Mouse (Mus musculus): ENCODE measurements around the gene Igfbp6.
"Not testable (repeated sequence)": the region's sequence is repeated elsewhere in the genome, so short reads cannot be mapped to it uniquely, and the experiment has no call there.

Igfbp6 gene

DNA sequence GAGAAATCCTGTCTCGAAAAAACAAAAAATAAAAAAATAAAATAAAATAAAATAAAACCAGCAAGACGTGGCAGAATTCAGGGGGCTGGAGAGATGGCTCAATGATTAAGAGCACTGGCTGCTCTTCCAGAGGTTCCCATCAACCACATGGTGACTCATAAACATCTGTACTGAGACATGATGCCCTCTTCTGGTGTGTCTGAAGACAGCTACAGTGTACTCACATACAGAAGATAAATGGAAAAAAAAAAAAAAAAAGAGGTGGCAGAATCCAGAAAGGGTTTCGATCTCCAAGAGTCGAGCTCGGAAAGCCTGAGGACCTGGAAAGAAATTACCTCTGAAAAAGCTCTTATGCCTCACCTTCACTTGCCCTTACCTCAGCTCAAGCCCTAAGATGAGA lies 3.0 kb upstream of the Igfbp6 start:
- DNase-seq (ENCODE audit: low spot score) = no peak

DNA sequence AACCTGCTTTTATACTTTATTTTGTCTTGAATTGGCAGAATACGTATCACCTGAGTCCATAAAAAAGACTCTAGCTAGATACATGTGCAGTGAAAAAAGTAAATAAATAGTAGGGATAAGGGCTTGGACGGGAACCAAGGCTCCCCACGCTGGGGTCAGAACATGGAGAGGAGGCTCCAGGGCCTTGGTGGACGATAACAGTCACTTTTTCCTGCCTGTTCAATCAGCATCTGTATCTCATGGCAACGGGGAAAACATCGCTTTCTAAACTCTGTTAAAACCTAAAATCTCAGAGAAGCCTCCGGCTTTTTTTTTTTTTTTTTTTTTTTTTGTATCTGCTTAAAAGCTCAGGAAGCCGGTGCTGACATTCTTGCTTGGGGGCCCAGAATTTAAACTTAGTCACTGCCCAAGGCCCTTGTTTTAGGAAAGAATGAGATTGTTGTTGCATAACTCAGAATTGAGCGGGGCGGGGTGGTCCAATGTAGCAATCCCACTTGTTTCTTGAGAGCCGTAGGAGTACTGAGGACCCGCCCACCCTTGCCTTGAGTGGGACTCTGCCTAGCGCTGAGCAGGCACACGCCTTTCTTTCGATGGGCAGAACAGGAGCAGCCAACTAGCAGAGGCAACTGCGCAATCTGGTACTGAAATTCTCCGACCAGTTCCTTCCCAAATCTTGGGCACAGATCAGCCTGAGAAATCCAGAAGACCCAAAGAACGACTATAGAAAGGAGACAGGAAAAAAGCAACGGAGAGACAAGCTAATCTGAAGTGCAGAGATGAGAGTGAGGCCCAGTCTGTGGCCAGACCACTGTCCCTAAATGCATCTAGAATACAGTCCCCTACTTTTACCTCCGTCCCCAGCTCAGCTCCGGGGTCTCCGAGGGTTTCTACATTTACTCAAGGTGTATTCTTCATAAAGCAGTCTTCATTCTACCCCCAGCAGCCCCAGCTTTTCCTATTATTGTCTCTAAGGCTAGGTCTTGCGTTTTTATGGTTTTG lies 949 bp upstream of the Igfbp6 start:
- no peak for DNase-seq (ENCODE audit: low spot score)

DNA sequence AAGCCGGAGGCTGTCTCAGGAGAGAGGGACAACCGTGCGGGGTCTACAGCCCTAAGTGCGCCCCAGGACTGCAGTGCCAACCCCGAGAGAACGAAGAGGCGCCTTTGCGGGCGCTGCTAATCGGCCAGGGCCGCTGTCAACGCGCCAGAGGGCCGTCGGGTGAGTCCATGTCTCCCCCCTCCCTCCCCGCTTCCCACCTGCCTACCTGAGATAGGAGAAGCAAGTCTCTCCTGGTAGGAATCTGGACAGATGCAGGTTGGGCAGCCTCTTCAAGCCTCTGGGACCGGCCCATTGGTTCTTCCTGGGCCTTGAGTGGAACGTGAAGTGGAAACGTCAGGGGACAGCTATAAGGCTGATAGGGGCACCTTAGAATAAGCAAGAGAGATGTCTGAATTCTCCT lies 564 bp downstream of the Igfbp6 start:
- DNase-seq (ENCODE audit: low spot score) = no peak

DNA sequence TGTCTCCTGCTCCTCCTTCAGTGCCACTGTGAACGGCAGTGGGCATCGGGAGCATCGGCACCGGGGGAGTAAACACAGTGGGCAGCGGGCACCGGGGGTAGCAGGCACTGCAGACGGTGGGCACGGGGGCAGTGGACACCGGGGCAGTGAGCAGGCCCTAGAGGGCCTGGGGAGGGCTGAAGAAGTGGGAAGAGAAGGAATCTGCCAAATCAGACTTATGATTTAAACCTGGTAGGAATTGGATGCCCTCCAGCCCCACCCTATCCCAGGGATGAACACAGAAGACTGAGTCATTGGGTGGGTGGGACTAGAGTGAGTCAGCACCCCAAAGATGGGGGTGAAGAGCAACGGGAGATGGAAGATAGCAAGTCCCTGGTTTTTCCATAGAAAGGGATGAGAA lies 1.2 kb downstream of the Igfbp6 start:
- no peak for DNase-seq (ENCODE audit: low spot score)

DNA sequence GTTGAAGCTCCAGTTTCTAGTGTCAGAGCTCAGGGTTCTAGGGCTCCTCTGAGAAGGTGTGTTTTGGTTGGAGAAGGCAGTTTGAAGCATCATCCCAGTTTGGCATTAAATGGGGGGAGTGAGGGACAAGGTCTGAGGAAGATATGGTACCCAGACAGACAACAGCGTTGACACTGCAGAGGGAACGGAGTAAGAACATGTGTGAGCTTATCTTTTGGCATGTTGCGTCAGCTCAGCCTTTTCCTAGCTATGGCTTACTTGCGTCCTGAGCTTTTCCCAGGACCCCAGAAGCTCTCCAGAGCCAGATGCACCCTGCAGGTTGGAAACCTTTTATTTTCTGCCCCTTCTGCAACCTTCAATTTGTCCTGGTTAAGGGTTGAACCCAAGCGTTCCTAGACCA lies 1.9 kb downstream of the Igfbp6 start:
- no peak for DNase-seq (ENCODE audit: low spot score)

DNA sequence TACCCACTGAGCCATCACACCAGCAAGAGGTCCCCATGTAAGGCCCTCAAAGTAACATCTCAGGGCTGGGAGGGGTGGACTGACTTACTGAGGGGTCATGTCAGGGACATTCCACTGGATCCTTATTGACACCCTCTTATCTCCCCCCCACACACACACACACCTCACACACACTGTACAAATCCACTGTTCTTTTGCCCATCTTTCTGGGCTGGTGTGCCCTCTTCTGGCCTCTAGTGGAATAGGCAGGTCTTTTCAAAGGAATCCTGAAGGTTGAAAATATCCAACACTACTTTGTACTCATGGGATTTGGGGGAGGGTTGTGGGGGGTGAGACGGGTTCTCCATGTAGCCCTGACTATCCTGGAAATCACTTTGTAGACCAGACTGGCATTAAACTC lies 2.7 kb downstream of the Igfbp6 start:
- peak; percentile 41 for DNase-seq (ENCODE audit: low spot score)

DNA sequence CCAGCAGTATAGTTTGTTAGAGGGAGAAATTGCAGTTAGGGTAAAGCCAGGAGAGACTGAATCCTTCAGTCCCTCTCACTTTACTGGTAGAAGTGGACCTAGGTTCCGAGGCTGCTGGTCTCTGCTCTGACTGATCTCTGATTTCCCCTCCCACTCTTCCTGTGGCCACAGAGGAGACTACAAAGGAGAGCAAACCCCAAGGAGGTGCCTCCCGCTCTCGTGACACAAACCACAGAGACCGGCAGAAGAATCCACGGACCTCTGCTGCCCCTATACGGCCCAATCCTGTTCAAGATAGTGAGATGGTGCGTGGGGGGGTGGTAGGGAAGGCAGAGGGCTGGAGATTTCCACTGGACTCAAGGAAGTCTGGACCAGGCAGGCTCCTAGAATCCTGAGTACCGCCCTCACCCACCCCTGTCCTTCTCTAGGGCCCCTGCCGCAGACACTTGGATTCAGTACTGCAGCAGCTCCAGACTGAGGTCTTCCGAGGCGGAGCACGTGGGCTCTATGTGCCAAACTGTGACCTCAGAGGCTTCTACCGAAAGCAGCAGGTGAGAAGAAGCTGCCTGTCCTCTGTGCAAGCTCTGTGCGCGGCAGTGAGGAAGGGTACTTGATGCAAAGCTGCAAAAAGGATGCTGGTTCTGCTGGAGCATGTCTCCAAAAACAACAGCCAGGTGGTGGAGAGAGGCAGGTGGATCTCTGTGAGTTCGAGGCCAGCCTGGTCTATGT lies 3.7 kb downstream of the Igfbp6 start:
- peak; percentile 17 for DNase-seq (ENCODE audit: low spot score)

DNA sequence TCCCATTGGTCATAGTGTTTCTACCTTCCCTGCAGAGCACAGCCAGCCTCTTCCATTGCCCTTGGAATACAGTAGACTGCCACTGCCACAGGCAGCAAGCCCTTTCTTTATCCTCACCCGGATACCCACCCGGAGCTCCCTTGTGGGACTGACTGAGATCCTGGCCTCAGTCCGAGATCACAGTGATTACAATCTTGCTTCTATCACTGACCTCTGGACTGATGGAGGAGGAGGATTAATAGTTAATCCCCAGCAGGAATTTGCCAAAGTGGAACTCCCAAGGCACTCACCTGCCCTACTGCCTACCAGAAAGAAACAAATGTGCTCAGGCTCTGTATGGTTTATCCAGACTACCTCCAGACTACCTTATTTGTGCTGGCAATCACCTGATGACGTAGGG lies 5.4 kb downstream of the Igfbp6 start:
- no peak for DNase-seq (ENCODE audit: low spot score)

DNA sequence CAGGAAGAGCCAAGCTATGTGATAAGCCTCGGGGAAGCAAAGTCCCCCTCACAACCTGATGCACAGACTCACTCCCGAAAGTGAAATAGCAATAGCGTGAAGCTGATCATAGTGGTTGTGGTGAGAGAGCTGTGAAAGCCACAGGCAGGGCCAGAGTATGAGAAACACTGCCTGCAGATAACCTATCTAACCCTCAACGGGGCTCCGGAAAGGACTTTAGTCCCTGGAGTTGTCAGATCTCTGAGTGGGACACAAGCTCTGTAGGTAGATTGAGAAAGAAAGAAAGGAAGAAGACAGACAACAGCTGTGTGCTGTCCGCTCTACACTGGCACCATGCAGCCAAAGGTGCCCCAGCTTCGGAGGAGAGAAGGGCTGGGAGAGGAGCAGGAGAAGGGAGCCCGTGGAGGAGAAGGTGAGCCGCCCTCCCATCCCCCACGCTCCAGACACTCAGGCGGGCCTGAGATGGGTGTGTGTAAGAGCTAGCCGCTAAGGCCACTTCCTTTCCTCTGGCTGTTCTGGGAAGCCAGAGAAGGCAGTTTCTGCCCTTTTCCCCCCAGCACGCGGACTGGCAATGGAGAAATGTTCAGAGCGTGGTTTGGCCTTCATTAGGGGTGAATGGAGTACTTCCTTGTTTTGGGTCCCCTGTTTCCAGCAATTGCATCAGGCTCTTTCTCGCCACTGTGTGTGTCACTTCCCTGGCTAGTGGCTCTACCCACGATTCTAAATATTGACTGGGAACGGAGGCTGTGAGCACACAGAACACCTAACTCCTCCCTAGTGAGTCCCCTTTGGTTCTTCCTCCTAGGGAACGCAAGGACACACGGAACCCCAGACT lies 6.4 kb downstream of the Igfbp6 start, which contains the start of gene Soat2:
Gene Soat2, plus strand, starts transcription at position 226 of the 835 bp plus-strand sequence.
- peak; percentile 49 for DNase-seq (ENCODE audit: low spot score)

DNA sequence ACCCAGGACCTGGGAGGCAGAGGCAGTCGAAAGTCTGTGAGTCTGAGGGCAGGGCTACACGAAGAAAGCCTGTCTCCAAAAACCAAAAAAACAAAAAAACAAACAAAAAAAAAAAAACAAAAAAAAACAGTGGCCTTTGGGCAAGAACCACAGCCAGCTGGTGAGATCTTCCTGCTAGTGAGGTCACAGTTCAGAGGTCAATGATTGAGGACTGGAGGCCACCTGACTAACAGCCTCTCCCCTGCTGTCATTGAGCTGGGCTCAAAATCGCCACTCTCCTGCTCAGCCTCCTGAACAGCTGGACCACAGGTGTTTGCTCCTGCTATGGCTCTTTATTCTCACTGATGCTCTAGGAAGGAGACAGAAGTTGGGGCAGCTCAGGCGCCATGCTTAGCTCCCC lies 8.5 kb downstream of the Igfbp6 start:
- no peak for DNase-seq (ENCODE audit: low spot score)

DNA sequence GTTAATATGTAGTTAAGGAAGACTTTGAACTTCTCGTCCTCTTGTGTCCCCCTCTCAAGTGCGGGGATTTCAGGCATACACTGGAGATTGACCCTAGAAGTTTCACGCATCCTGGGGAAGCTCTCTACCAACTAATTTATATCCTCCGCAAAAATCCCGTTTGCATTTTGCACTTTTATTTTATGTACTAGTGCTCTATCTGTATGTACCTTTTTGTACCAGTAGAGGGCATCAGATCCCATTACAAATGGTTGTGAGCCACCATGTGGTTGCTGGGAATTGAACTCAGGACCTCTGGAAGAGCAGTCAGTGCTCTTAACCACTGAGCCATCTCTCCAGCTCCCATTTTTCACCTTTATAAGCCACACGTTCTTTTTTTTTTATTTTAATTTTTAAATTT lies 10.8 kb downstream of the Igfbp6 start:
- DNase-seq (ENCODE audit: low spot score) = not testable (repeated sequence)

DNA sequence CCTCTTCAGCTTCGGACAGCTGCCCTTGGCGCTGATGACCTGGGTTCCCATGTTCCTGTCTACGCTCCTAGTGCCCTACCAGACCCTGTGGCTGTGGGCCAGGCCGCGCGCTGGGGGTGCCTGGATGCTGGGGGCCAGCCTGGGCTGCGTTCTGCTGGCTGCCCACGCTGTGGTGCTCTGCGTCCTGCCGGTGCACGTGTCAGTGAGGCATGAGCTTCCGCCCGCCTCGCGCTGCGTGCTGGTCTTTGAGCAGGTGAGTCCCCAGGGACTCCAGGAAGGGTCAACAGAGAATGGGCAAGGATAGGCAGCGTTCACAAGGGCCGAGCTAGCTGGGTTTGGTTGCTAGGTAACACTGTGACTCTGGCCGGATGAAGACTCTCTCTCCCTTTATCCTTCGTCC lies 12.7 kb downstream of the Igfbp6 start:
- DNase-seq (ENCODE audit: low spot score) = no peak

DNA sequence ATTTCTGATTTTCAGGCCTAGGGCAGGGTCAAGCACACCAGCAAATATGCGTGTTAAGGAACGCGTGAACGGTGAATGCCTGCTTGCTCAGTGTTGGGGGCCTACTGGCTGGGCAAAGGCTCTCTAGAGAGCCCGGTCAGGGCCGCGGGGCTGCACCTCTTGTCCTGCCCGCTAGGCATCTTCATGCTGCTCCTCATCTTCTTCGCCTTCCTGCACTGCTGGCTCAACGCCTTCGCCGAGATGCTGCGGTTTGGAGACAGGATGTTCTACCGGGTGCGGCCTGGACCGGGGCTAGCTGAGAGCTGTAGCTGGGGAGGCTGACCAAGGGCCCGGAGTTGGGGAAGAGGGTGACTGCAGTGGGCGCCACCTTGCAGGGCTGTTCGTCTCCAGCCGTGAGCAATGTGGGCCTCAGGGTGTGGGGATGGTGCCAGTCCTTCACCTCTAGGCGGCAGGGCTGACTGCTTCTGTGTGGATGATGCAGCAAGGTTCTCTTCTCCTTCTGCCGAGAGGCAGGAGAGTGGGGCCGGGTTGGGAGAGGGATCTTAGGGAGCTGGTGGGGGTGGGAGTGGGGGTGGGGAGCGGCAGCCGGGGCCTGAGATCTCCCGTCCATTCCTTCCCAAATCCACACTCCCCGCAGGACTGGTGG lies 16.4 kb downstream of the Igfbp6 start:
- peak; percentile 27 for DNase-seq (ENCODE audit: low spot score)

DNA sequence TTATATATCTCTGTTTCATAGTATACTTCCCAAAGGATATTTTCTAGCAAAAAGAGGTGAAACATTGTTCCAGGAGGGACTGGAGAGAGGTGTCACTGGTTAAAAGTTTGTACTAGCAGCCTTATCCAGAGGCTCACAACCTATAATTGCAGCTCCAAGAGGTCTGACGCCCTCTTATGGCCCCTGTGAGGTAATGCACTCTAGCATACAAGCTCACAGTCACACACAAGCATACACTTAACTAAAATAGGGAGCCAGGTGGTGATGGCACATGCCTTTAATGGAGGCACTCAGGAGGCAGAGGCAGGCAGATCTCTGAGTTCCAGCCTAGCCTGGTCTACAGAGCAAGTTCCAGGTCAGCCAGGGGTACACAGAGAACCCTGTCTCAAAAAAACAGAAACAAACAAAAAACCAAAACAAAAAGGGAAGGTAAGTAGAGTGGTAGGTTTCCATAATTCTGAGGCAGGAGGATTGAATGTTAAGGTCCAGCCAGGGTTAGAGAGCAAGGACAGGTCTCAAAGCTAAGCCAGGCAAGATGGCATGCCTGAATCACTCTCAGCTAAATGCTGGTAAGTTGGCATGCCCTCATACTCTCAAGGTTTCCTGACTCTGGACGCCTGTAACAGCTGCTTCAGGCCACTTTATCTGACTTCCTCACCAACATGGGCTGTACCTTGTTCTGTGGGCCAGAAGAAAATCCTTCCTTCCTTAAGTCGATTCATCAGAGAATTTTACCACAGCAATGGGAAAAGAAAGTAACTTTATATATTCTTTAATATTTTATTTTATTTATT lies 19.9 kb downstream of the Igfbp6 start:
- DNase-seq (ENCODE audit: low spot score) = no peak

DNA sequence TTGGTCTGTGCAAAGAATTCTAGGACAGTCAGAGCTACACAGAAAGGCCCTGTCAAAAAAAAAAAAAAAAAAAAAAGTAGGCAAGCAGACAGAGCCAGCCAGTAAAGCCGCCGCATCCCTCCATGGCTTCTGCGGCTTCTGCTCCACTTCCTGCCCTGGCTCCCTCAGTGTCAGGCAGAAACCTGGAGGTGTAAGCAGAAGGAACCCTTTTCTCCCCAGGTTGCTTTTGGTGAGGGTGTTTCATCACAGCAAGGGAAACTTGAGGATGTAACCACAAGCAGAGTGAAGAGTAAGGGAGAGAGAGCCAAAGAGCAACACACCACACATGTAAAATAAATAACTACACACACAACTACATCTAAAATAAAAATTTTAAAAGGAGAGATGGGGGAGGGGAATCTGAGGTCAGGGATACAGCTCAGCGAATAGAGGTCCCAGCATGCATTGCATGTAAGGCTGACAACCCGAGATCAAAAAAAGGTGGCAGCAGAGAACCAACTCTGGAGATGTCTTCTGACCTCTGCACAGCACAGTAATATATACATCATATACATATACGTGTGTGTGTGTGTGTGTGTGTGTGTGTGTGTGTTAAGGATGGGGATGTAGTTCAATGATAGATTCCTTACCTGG lies 21.4 kb downstream of the Igfbp6 start:
- DNase-seq (ENCODE audit: low spot score) = peak; percentile 40

DNA sequence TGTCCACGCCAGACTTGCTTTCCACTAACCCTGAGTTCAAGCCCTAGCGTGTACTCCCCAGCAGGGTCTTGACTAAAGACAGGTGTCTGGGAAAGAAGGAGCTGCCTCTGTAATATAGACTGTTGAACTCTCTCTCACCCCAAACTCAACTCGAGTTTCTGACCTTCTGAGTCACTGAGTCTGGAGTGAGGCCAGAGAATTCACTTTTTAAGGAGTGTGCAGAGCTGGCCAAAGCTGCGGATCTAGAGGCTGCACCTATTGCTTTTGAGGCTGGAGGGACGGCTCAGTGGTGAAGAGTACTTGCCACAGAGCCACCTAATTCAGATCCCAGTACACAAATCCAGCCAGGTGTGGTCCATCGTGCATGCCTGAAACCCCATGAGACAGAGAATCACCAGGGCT lies 23.5 kb downstream of the Igfbp6 start:
- DNase-seq (ENCODE audit: low spot score) = no peak

DNA sequence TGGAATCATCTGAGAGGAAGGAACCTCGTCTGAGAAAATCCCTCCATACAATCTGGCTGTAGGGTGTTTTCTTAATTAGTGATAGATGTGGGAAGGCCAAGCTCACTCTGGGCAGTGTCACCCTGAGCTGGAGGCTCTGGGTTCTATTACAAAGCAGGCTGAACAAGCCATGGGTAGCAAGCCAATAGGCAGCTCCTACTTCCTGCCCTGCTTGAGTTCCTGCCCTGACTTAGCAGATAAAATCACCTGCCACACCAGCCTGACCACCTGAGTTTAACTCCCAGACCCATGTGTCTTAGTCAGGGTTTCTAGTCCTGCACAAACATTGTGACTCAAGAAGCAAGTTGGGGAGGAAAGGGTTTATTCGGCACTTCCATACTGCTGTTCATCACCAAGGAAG lies 24.9 kb downstream of the Igfbp6 start:
- no peak for DNase-seq (ENCODE audit: low spot score)

DNA sequence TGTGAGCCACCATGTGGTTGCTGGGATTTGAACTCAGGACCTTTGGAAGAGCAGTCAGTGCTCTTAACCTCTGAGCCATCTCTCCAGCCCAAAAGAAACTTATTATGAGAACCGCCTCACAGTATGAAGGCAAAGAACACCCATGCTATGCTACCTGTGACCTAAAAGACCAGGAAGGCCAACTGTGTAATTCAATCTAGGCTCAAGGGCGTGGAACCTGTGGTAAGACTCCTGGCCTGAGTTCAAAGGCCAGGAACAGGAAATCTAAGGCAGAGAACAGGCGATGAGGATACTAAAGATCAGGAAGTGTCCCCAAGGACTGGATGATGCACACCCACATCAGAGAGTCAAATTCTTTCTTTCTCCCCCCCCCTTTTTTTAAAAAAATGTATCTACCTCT lies 29.4 kb downstream of the Igfbp6 start:
- no peak for DNase-seq (ENCODE audit: low spot score)

DNA sequence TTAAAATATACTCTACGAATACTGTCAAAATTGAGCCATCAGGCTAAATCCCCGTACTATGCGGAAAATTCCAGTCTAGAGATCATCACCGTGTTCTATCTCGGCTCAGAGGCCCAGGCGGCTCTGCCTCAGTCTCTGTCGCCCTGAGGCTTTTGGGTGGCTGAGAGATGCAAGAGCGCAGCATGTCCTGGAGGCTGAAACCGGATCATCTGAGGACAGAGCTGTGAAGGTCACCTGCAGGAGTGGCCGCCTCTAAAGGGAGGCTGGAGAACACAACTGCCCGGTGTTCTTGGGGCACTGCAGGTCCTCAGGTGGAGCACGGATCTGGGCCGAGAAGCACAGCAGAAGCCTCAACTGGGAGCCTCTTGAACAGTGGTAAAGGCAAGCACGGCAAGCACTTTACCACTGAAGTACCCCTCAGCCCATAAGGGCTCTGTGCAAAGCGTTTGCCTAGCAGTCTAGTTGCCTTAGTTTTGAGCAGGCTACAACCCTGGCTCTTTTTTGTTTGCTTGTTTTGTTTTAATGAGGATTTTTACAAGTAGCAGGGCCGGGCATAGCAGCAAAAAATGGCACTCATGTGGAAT lies 31.7 kb downstream of the Igfbp6 start:
- no peak for DNase-seq (ENCODE audit: low spot score)
